Mouse (Mus musculus): ENCODE measurements around the gene Mvd. TPM values are rescaled to one million over a fixed set of nuclear protein-coding genes. Genes with fewer than 3 reads are reported as not detected.
A peak's percentile ranks its signal among the peaks of the same experiment; 100 is the strongest.

Gene Mvd
- polyA plus RNA-seq, 1 experiment, result 68.7 TPM

GRCm38 (mm10) chr8:122414311-122414710 lies 28.9 kb downstream of the Mvd start:
- Histone ChIP-seq H3K4me1 (ENCODE audit: control insufficient read depth, insufficient read depth, low read length) (0 out of 2 replicates have a peak, but pooled peaks cover 3% of the 10 kb centered on the region), H3K36me3 (ENCODE audit: control insufficient read depth, insufficient read depth, low read length) (peaks cover 5% of the 10 kb centered on the region), H3K27ac (ENCODE audit: insufficient read depth, low read depth, low read length) (no peak overlapping the region), H3K4me3 (ENCODE audit: insufficient read depth, low read depth, low read length) (no peak overlapping the region), H3K27me3 (replicated peaks; ENCODE audit: control insufficient read depth, insufficient read depth, low read length) (no peaks in the 10 kb centered on the region)
- 81% methylated on average over 9 of the region's 9 CpGs for WGBS
- no peak for DNase-seq
- TF ChIP-seq CTCF (conservative IDR thresholded peaks at IDR 0.05; ENCODE audit: insufficient read depth, insufficient read length, low read depth, low read length), result no peak
- TF ChIP-seq POLR2A (IDR thresholded peaks at IDR 0.05; ENCODE audit: low read depth, low read length), result no peak

- WGBS, result 86% methylated on average over 7 of the region's 7 CpGs
- Histone ChIP-seq H3K4me1 (ENCODE audit: control insufficient read depth, insufficient read depth, low read length) (peaks cover 4% of the 10 kb centered on the region; the same call in 1 of the 2 replicates), H3K4me3 (ENCODE audit: insufficient read depth, low read depth, low read length) (no peak overlapping the region), H3K27ac (ENCODE audit: insufficient read depth, low read depth, low read length) (no peak overlapping the region), H3K27me3 (replicated peaks; ENCODE audit: control insufficient read depth, insufficient read depth, low read length) (no peaks in the 10 kb centered on the region), H3K36me3 (ENCODE audit: control insufficient read depth, insufficient read depth, low read length) (peaks cover 5% of the 10 kb centered on the region)
- DNase-seq, result no peak
- TF ChIP-seq CTCF (conservative IDR thresholded peaks at IDR 0.05; ENCODE audit: insufficient read depth, insufficient read length, low read depth, low read length), result no peak
- no peak for TF ChIP-seq POLR2A (IDR thresholded peaks at IDR 0.05; ENCODE audit: low read depth, low read length)
These were observed 35.5 kb downstream of the Mvd start for GRCm38 (mm10) chr8:122407678-122408077.

GRCm38 (mm10) chr8:122405146-122405805 lies 37.9 kb downstream of the Mvd start:
- TF ChIP-seq POLR2A (IDR thresholded peaks at IDR 0.05; ENCODE audit: low read depth, low read length) (no peak), CTCF (conservative IDR thresholded peaks at IDR 0.05; ENCODE audit: insufficient read depth, insufficient read length, low read depth, low read length) (no peak)
- peaks cover 7% of the 10 kb centered on the region; the same call in 1 of the 2 replicates for H3K36me3 ChIP-seq (ENCODE audit: control insufficient read depth, insufficient read depth, low read length)
- 54% methylated on average over 9 of the region's 9 CpGs for WGBS
- H3K27ac ChIP-seq (ENCODE audit: insufficient read depth, low read depth, low read length), result no peak overlapping the region
- H3K4me3 ChIP-seq (ENCODE audit: insufficient read depth, low read depth, low read length), result no peak overlapping the region
- H3K4me1 ChIP-seq (ENCODE audit: control insufficient read depth, insufficient read depth, low read length), result peaks cover 4% of the 10 kb centered on the region; the same call in 1 of the 2 replicates
- no peaks in the 10 kb centered on the region for H3K27me3 ChIP-seq (replicated peaks; ENCODE audit: control insufficient read depth, insufficient read depth, low read length)
- DNase-seq, result peak; percentile 86

- H3K27me3 ChIP-seq (replicated peaks; ENCODE audit: control insufficient read depth, insufficient read depth, low read length), result no peaks in the 10 kb centered on the region
- 95% methylated on average over 9 of the region's 9 CpGs for WGBS
- H3K36me3 ChIP-seq (ENCODE audit: control insufficient read depth, insufficient read depth, low read length), result peaks cover 3% of the 10 kb centered on the region; the same call in 1 of the 2 replicates
- H3K4me3 ChIP-seq (ENCODE audit: insufficient read depth, low read depth, low read length), result no peak overlapping the region
- H3K4me1 ChIP-seq (ENCODE audit: control insufficient read depth, insufficient read depth, low read length), result no peaks in the 10 kb centered on the region
- no peak for DNase-seq
- TF ChIP-seq CTCF (conservative IDR thresholded peaks at IDR 0.05; ENCODE audit: insufficient read depth, insufficient read length, low read depth, low read length) (no peak), POLR2A (IDR thresholded peaks at IDR 0.05; ENCODE audit: low read depth, low read length) (no peak)
- no peak overlapping the region for H3K27ac ChIP-seq (ENCODE audit: insufficient read depth, low read depth, low read length)
These were observed 45.0 kb downstream of the Mvd start for GRCm38 (mm10) chr8:122398186-122398585.

GRCm38 (mm10) chr8:122395291-122395690 lies 47.9 kb downstream of the Mvd start:
- H3K36me3 ChIP-seq (ENCODE audit: control insufficient read depth, insufficient read depth, low read length), result peaks cover under 1% of the 10 kb centered on the region; the same call in 1 of the 2 replicates
- 87% methylated on average over 6 of the region's 6 CpGs for WGBS
- no peak for TF ChIP-seq POLR2A (IDR thresholded peaks at IDR 0.05; ENCODE audit: low read depth, low read length)
- TF ChIP-seq CTCF (conservative IDR thresholded peaks at IDR 0.05; ENCODE audit: insufficient read depth, insufficient read length, low read depth, low read length), result no peak

GRCm38 (mm10) chr8:122393717-122394116 lies 49.5 kb downstream of the Mvd start:
- Histone ChIP-seq H3K4me3 (ENCODE audit: insufficient read depth, low read depth, low read length) (no peak overlapping the region), H3K4me1 (ENCODE audit: control insufficient read depth, insufficient read depth, low read length) (no peaks in the 10 kb centered on the region), H3K36me3 (ENCODE audit: control insufficient read depth, insufficient read depth, low read length) (no peaks in the 10 kb centered on the region; the same call in none of the 2 replicates), H3K27ac (ENCODE audit: insufficient read depth, low read depth, low read length) (no peak overlapping the region), H3K27me3 (replicated peaks; ENCODE audit: control insufficient read depth, insufficient read depth, low read length) (no peaks in the 10 kb centered on the region)
- DNase-seq, result no peak
- no peak for TF ChIP-seq CTCF (conservative IDR thresholded peaks at IDR 0.05; ENCODE audit: insufficient read depth, insufficient read length, low read depth, low read length)
- TF ChIP-seq POLR2A (IDR thresholded peaks at IDR 0.05; ENCODE audit: low read depth, low read length), result no peak

More at GRCm38 (mm10) chr8:122395291-122395690, 47.9 kb downstream of the Mvd start:
- no peaks in the 10 kb centered on the region for H3K4me1 ChIP-seq (ENCODE audit: control insufficient read depth, insufficient read depth, low read length)
- no peak overlapping the region for H3K27ac ChIP-seq (ENCODE audit: insufficient read depth, low read depth, low read length)
- H3K4me3 ChIP-seq (ENCODE audit: insufficient read depth, low read depth, low read length), result no peak overlapping the region
- DNase-seq, result no peak
- H3K27me3 ChIP-seq (replicated peaks; ENCODE audit: control insufficient read depth, insufficient read depth, low read length), result no peaks in the 10 kb centered on the region

GRCm38 (mm10) chr8:122390758-122391157 lies 52.5 kb downstream of the Mvd start:
- Histone ChIP-seq H3K36me3 (ENCODE audit: control insufficient read depth, insufficient read depth, low read length) (peaks cover 3% of the 10 kb centered on the region), H3K27ac (ENCODE audit: insufficient read depth, low read depth, low read length) (no peak overlapping the region), H3K4me3 (ENCODE audit: insufficient read depth, low read depth, low read length) (no peak overlapping the region), H3K27me3 (replicated peaks; ENCODE audit: control insufficient read depth, insufficient read depth, low read length) (no peaks in the 10 kb centered on the region), H3K4me1 (ENCODE audit: control insufficient read depth, insufficient read depth, low read length) (no peaks in the 10 kb centered on the region)
- no peak for DNase-seq
- WGBS, result 64% methylated on average over 3 of the region's 3 CpGs
- TF ChIP-seq POLR2A (IDR thresholded peaks at IDR 0.05; ENCODE audit: low read depth, low read length) (no peak), CTCF (conservative IDR thresholded peaks at IDR 0.05; ENCODE audit: insufficient read depth, insufficient read length, low read depth, low read length) (no peak)
